Mouse (Mus musculus) gastrocnemius, postnatal 14 days (tissue): ENCODE results near the gene Vps53. TPM values are rescaled to one million over a fixed set of nuclear protein-coding genes. Genes with fewer than 3 reads are reported as not detected.

Experiments
- DNase-seq: peaks from one replicate; pipeline ENCODE4 v3.0.0; 2021; ENCODE audit warnings: mixed read lengths
- intact Hi-C: fragments of 180-260 bp; cut with DNase I; formaldehyde crosslinking; loops from one replicate; pipeline ENCODE4 v1.15.1; 2025; ENCODE audit warnings: low total_unique reads
- total RNA-seq, 2 experiments: library from RNA; stranded (reverse); gene quantifications; 2 replicates each; pipeline ENCODE4 v1.2.3; 2021

Gene Vps53
- total RNA-seq, 2 experiments from 2014 or later = 23.8 to 26.4 TPM

- intact Hi-C loops = loop anchor here (10.0 kb wide), 1 partner anchor 226 kb away; the partner anchor contains the start of gene Timm22
- no peak for DNase-seq
These were observed 537 bp downstream of the Vps53 start for GRCm38 (mm10) chr11:76178726-76179494.

DNA sequence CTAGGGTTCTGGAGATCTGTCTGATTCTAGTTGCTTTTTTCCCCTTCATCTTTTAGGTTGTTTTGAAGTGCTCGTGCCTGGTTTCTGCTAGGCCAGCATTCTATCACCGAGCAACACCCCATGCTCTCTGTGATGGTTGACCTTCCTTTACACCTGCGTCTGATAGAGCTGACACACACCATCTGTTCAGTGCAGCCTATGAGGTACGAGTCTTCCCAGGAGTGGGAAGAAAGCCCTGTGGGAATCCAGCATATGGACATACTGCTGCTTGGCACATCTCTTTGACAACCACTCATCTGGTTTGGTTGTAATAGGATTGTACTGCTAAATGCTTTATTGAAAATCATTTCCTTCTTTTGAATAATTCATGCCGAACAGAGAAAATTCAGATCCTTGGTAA is 9.2 kb downstream of the Vps53 start:
- intact Hi-C loops = loop anchor here (10.0 kb wide), 1 partner anchor 235 kb away; the partner anchor contains the start of gene Timm22
- no peak for DNase-seq

DNA sequence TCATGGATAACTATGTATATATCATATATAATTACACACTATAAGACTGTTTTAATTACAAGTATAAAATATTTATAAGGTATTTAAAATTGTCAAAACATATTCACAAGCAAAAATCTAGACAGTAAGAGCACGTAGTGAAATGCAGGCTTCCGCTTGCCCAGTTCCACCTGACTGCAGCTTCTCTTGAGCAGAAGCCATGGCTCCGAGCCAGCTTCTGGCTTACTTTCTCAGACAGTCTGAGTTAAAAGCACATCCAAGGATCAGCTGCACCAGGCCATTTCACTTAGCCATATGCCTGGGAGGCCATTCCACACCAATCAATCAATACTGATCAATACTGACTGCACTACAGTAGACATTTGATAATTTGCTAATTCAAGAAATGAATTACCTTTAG is 10.5 kb downstream of the Vps53 start:
- DNase-seq = no peak
- intact Hi-C loops = loop anchor here (5.0 kb wide), 1 partner anchor 257 kb away; no protein-coding TSS in a partner anchor

- intact Hi-C loops = loop anchor here (5.0 kb wide), 1 partner anchor 255 kb away; no protein-coding TSS in a partner anchor
- DNase-seq = peak; percentile 55
These were observed 12.2 kb downstream of the Vps53 start for GRCm38 (mm10) chr11:76167079-76167765.

DNA sequence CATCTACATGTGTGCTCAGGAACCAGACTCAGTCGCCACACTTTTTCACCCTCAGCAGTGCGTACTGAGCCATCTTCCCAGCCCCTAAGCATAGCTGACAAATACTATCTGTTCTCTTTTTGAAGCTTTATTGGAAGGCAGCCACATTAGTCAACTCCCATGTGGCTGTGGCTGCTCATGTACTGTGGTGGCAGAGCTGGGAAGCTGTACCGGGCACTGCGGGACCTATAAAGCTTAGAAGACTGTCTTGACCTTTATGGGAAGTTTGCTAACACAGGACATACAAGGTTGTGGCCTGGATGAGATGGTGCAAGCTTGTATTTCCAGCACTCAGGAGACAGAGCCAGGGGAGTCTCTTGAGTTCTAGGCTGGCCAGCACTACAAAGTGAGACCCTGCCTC is 12.8 kb downstream of the Vps53 start:
- no peak for DNase-seq
- intact Hi-C loops = loop anchor here (5.0 kb wide), 1 partner anchor 254 kb away; no protein-coding TSS in a partner anchor

GRCm38 (mm10) chr11:76160251-76160650 is 19.2 kb downstream of the Vps53 start:
- DNase-seq = no peak
- intact Hi-C loops = no loop called here

DNA sequence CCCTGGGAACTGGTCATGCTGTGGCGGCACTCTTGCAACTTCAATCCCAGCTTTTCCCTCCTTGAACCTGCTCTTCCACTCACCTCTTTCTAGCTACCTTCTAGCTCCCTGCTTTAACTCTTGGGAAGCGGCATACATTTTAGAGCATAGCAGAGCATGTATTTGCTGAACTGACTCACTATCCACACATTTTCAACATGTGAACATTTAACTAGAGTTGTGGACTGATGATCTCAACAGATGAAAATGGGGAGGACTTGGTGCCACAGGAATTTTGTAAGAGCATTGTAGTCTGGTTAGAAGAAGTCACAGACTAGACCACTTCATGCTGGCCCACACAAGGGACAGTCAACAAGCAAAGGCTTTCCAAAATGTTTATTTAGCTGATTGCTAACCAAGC is 21.1 kb downstream of the Vps53 start:
- no peak for DNase-seq
- intact Hi-C loops = loop anchor here (5.0 kb wide), 1 partner anchor 371 kb away; no protein-coding TSS in a partner anchor

DNA sequence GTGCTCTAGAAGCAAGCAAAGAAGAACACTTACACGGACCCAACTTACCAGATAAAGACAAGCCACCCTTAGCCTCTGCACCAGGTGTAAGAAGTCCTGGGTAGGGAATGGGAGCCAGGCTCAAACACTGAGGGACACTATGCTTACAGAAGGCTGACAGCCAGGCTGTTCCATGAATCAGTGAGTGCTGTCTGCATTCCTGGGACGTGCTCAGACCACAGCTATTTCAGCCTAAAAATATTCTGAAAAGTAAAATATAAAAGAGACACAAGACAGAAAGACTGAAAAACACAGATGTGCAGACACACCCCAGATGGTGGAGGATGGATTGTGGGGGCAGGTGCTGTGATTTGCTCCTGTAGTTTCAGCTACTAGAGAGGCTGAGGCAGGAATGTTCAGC is 24.6 kb downstream of the Vps53 start:
- intact Hi-C loops = loop anchor here (5.0 kb wide), 2 partner anchors 68 to 368 kb away; no protein-coding TSS in a partner anchor
- DNase-seq = no peak

DNA sequence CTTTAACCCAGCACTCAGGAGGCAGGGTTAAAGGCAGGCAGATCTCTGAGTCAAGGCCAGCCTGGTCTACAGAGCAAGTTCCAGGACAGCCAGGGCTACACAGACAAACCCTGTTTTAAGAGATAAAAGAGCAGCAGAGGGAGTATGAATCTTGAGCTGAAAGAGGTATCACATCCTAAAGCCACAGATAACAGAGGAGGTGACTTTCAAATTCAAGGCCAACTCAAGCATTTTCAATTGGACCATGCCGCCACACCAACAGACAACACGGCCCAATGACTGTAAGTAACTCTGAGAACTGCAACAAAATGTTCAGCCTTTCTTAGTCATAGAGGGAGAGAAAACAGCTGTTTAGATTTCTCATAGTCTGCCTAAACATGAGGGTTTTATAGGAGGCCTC is 25.2 kb downstream of the Vps53 start:
- intact Hi-C loops = loop anchor here (5.0 kb wide), 1 partner anchor 67 kb away; no protein-coding TSS in a partner anchor
- DNase-seq = no peak

DNA sequence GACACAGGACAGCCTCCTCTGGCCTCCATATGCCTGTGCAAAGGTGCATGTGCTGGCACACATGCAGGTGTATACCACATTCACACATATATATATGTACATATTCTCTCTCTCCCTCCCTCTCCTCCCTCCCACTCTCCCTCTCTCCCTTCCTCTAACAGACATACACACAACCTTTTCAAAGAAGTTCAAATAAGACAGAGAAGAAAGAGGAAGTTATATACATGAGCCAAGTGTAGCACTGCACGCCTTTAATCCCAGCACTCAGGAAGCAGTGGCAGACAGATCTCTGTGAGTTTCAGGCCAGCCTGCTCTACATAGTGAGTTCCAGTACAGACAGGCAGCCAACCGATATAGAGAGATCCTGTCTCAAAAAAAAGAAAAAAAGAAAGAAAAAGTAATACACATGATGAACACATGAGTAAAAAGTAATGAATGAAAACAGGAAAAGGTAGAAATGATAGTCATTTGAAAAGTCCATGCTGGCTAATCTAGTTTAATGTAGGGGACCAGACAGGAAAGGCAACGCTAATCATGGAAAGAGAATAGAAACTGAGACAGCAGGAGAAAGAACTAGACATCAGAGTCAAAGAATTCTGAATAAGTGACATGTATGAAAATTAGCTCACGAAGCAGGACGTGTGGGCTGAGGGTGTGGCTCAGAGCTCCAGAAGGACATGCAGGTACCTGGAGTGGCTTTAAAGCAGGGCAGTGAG is 26.1 kb downstream of the Vps53 start:
- intact Hi-C loops = loop anchor here (5.0 kb wide), 1 partner anchor 66 kb away; no protein-coding TSS in a partner anchor
- DNase-seq = no peak

- intact Hi-C loops = loop anchor here (5.0 kb wide), 1 partner anchor 64 kb away; no protein-coding TSS in a partner anchor
These were observed 28.5 kb downstream of the Vps53 start for GRCm38 (mm10) chr11:76150980-76151379.

GRCm38 (mm10) chr11:76148055-76149008 is 31.1 kb downstream of the Vps53 start:
- intact Hi-C loops = no loop called here
- no peak for DNase-seq

More at GRCm38 (mm10) chr11:76150980-76151379, 28.5 kb downstream of the Vps53 start:
- DNase-seq = no peak

- no peak for DNase-seq
- intact Hi-C loops = no loop called here
These were observed 33.0 kb downstream of the Vps53 start for GRCm38 (mm10) chr11:76146187-76147010.

- DNase-seq = no peak
- intact Hi-C loops = no loop called here
These were observed 34.3 kb downstream of the Vps53 start for GRCm38 (mm10) chr11:76145169-76145568.

DNA sequence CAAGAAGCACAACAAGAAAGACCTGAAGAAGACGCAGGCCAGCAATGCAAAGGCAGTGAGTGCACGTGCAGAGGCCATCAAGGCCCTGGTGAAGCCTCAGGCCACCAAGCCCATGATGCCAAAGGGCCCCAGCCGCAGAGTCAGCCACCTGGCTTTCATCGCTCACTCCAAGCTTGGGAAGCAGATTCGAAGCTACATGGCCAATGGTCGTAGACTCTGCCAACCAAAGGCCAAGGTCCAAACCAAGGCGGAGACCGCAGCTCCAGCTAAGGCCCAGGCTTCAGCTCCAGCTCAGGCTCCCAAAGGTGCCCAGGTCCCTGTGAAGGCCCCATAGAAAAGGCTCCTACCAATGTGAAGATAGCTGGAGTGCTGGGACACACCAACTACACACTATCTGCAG is 35.1 kb downstream of the Vps53 start:
- DNase-seq = no peak
- intact Hi-C loops = no loop called here

GRCm38 (mm10) chr11:76137996-76138395 is 41.5 kb downstream of the Vps53 start:
- intact Hi-C loops = no loop called here
- no peak for DNase-seq

DNA sequence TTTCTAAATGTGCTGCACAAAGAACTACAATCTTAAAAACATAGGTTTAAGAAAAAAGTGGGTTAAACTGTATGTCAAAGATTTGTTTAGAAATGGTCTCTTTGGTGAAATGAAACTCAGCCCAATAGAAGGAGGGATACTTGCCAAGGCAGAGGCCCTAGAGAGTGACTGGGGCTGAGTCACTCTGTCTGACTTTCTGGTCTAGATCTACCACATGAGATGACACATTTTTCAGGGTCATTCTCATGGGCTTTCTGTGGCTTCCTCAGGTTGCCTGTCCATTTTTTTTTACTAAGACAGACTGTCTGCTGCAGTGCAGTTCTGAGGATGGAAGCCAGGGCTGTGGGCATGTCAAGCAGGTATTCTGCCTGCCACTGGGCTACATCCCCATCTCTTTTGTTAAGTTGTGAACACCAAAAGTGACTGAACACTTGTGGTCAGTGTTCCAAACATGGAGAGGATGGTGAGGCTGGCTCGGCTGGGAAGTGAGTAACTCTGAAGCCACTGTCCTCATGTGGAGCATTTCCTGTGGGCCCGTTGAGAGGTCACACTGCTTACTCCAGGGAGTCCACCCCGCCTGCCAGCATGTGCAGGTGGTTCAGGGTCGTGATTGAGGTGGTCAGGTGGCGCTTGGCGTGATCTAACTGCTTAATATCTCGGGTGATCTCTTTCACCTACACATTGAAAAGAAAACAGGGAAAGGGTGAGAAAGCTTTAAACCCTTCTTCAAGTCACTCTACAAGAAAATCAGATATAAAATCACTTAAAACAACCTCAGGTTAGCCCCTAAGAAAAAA is 43.6 kb downstream of the Vps53 start:
- intact Hi-C loops = no loop called here
- no peak for DNase-seq
